Mouse (Mus musculus) liver, adult (tissue): Measurements from ENCODE around the gene Tas2r103.

Experiments
- GATA4 ChIP-seq: IDR thresholded peaks from 2 replicates; pipeline ENCODE4 v1.6.1; 2014; ENCODE audit warnings: mild to moderate bottlenecking, low read length; ENCODE audit not compliant: insufficient replicate concordance

Gene Tas2r103

DNA sequence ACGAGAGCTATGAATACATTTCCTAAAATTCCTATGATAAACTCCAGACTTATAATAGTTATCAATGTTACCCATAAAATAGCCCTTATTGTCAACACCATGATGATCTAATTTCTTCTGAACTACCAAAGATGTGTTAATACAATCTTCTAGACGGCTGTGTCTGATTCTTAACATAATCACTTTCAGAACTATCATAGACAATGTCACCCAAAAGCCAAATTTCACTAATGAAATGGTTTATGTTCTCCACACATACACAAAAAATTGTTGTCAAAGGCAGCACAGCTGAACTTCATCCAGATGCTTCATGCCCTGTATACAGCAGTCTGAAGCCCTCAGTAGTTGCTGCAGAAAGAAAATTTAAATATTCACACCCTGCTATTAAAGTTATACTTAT, at the start of gene Tas2r103:
TSS of gene Tas2r103 (minus strand) at position 101 of the 400 bp plus-strand sequence.
- no peak for TF ChIP-seq GATA4

DNA sequence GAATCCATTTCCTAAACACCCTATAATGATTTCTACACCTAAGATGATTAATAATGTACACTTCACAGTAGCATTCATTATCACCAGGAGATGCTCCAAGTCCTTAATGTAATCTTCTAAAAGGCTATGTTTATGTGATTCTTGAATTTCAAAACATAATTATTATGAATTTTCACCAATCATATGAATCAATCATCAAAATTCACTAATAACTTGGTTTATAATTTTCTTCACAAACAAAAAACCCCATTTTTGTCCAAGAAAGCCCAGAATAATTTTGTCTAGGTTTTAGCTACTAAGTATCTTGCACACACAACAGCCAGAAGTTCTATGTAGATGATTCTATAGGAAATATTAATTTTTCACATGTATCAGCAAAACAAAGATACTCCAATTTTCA, 18.8 kb upstream of the Tas2r103 start, which contains the start of gene Tas2r140:
TSS of gene Tas2r140 (minus strand) at position 101 of the 400 bp plus-strand sequence.
- no peak for TF ChIP-seq GATA4
